22 mouse cellular contexts compared by ENCODE assay signal in genomic region chr3:149287080-149287479, GRCm38 (mm10).
A peak's percentile ranks its signal among the peaks of the same experiment; 100 is the strongest.
DNase-seq lines count a peak whose midpoint lies in the region; ATAC-seq and TF ChIP-seq lines count a peak whose summit lies in the region.
"Had no signal": no experiment of that assay in that cellular context is flagged by ENCODE, and none has a peak within 500 bp of the region (broad histone marks: within the 10 kb centered on the region; RNA-seq: fewer than 3 reads in every experiment).

No protein-coding gene starts in this region.

- H3K79me2 ChIP-seq in heart, adult 2 months (replicated peaks; ENCODE audit: control insufficient read depth, insufficient read depth, low read length) = no peaks in the 10 kb centered on the region

- peak; percentile 92 for ATAC-seq in intestine, embryonic 15.5 days
- peak; percentile 91 for ATAC-seq in intestine, embryonic 16.5 days
- peak; percentile 86 for ATAC-seq in intestine, postnatal 0 days
- ATAC-seq: activated CD4-positive, CD25-positive, alpha-beta regulatory T cell, adult 4 months; CD4-positive, CD25-positive, alpha-beta regulatory T cell, adult 4 months; Patski had no signal

- peak; percentile 61 for DNase-seq in heart, adult 11 months
- DNase-seq in heart, adult 2 months = no peak
- no peak for DNase-seq in cerebellum, adult 18-20 months
- DNase-seq in embryo, embryonic 10.5 days (ENCODE audit: low spot score) = no peak
- no peak for DNase-seq in right cerebral cortex, postnatal 10 days (ENCODE audit: low spot score in 2 of 2)
- DNase-seq: adrenal gland, adult 2 months; adrenal gland, adult 8-10 months; adrenal gland, postnatal 10 days; adrenal gland, postnatal 14 days; adrenal gland, postnatal 25 days; adrenal gland, postnatal 36 days; B cell, adult 2 months; cerebellum, adult 11 months; cerebellum, adult 11-12 months had no signal

- no peak for TF ChIP-seq EP300 in heart, adult 2 months (IDR thresholded peaks at IDR 0.05; ENCODE audit: insufficient read depth, low read depth, low read length)

- no peak overlapping the region for H3K4me2 ChIP-seq in intestine, embryonic 15.5 days (replicated peaks)
- H3K4me2 ChIP-seq in intestine, embryonic 16.5 days (ENCODE audit: low read depth, low read length) = no peak overlapping the region
- H3K4me2 ChIP-seq in intestine, postnatal 0 days (replicated peaks; ENCODE audit: low read depth) = no peak overlapping the region

- intact Hi-C loops in heart, adult 2 months (cut with DNase I) = no loop called here

- no peaks in the 10 kb centered on the region for H3K9me3 ChIP-seq in intestine, embryonic 15.5 days
- H3K9me3 ChIP-seq in intestine, embryonic 16.5 days (ENCODE audit: control insufficient read depth, low read length) = no peaks in the 10 kb centered on the region
- H3K9me3 ChIP-seq in intestine, postnatal 0 days (ENCODE audit: control insufficient read depth) = no peaks in the 10 kb centered on the region

- no peak overlapping the region for H3K27ac ChIP-seq in heart, adult 2 months
- no peak overlapping the region for H3K27ac ChIP-seq in intestine, embryonic 15.5 days
- no peak overlapping the region for H3K27ac ChIP-seq in intestine, embryonic 16.5 days (ENCODE audit: low read length)
- H3K27ac ChIP-seq in intestine, postnatal 0 days (ENCODE audit: low read depth, low read length) = no peak overlapping the region

- H3K27me3 ChIP-seq in heart, adult 2 months (ENCODE audit: control insufficient read depth, insufficient read depth, low read length) = no peaks in the 10 kb centered on the region
- H3K27me3 ChIP-seq in intestine, embryonic 15.5 days (replicated peaks) = no peaks in the 10 kb centered on the region
- no peaks in the 10 kb centered on the region for H3K27me3 ChIP-seq in intestine, embryonic 16.5 days (replicated peaks; ENCODE audit: control insufficient read depth, insufficient read depth, low read length)
- no peaks in the 10 kb centered on the region for H3K27me3 ChIP-seq in intestine, postnatal 0 days (replicated peaks; ENCODE audit: control insufficient read depth, insufficient read depth, low read length)
- H3K27me3 ChIP-seq: CH12.LX, Patski had no signal

- H3K36me3 ChIP-seq in heart, adult 2 months (ENCODE audit: control insufficient read depth, insufficient read depth, low read length) = no peaks in the 10 kb centered on the region
- H3K36me3 ChIP-seq in intestine, embryonic 15.5 days = no peaks in the 10 kb centered on the region
- no peaks in the 10 kb centered on the region for H3K36me3 ChIP-seq in intestine, embryonic 16.5 days (ENCODE audit: control insufficient read depth, insufficient read depth, low read length)
- H3K36me3 ChIP-seq in intestine, postnatal 0 days (ENCODE audit: control insufficient read depth, insufficient read depth) = no peaks in the 10 kb centered on the region
- H3K36me3 ChIP-seq: G1E had no signal

- no peaks in the 10 kb centered on the region; the same call in 1 of the 2 replicates for H3K4me1 ChIP-seq in heart, adult 2 months (ENCODE audit: control insufficient read depth, insufficient read depth, low read length)
- H3K4me1 ChIP-seq in intestine, embryonic 15.5 days (replicated peaks) = no peaks in the 10 kb centered on the region
- no peaks in the 10 kb centered on the region for H3K4me1 ChIP-seq in intestine, embryonic 16.5 days (ENCODE audit: control insufficient read depth, insufficient read depth, low read length)
- no peaks in the 10 kb centered on the region for H3K4me1 ChIP-seq in intestine, postnatal 0 days (replicated peaks; ENCODE audit: control insufficient read depth, insufficient read depth, low read length)

- no peak for TF ChIP-seq POLR2A in heart, adult 2 months (IDR thresholded peaks at IDR 0.05; ENCODE audit: insufficient read depth, low read depth, low read length)

- no peak overlapping the region for H3K9ac ChIP-seq in heart, adult 2 months (ENCODE audit: low read depth, low read length)
- no peak overlapping the region for H3K9ac ChIP-seq in intestine, embryonic 15.5 days
- no peak overlapping the region for H3K9ac ChIP-seq in intestine, embryonic 16.5 days (ENCODE audit: low read depth, low read length)
- H3K9ac ChIP-seq in intestine, postnatal 0 days (ENCODE audit: low read depth, low read length) = no peak overlapping the region

- no peak overlapping the region for H3K4me3 ChIP-seq in heart, adult 2 months
- H3K4me3 ChIP-seq in intestine, embryonic 15.5 days (replicated peaks) = no peak overlapping the region
- H3K4me3 ChIP-seq in intestine, embryonic 16.5 days (ENCODE audit: low read length) = no peak overlapping the region
- no peak overlapping the region for H3K4me3 ChIP-seq in intestine, postnatal 0 days (ENCODE audit: low read depth, low read length)

- no peak for TF ChIP-seq CTCF in heart, adult 2 months (IDR thresholded peaks at IDR 0.05)
- TF ChIP-seq CTCF in intestine, postnatal 0 days (IDR thresholded peaks at IDR 0.05; ENCODE audit: low read depth) = no peak

- 94% methylated on average over 4 of the region's 4 CpGs for WGBS in heart, adult 2 months
- WGBS in intestine, embryonic 15.5 days = 77% methylated on average over 4 of the region's 4 CpGs
- WGBS in intestine, embryonic 16.5 days = 66% methylated on average over 4 of the region's 4 CpGs
- 49% methylated on average over 4 of the region's 4 CpGs for WGBS in intestine, postnatal 0 days
